Mouse (Mus musculus): ENCODE measurements around the gene Zfp13.
"Not testable (repeated sequence)": the region's sequence is repeated elsewhere in the genome, so short reads cannot be mapped to it uniquely, and the experiment has no call there.

Zfp13 gene

DNA sequence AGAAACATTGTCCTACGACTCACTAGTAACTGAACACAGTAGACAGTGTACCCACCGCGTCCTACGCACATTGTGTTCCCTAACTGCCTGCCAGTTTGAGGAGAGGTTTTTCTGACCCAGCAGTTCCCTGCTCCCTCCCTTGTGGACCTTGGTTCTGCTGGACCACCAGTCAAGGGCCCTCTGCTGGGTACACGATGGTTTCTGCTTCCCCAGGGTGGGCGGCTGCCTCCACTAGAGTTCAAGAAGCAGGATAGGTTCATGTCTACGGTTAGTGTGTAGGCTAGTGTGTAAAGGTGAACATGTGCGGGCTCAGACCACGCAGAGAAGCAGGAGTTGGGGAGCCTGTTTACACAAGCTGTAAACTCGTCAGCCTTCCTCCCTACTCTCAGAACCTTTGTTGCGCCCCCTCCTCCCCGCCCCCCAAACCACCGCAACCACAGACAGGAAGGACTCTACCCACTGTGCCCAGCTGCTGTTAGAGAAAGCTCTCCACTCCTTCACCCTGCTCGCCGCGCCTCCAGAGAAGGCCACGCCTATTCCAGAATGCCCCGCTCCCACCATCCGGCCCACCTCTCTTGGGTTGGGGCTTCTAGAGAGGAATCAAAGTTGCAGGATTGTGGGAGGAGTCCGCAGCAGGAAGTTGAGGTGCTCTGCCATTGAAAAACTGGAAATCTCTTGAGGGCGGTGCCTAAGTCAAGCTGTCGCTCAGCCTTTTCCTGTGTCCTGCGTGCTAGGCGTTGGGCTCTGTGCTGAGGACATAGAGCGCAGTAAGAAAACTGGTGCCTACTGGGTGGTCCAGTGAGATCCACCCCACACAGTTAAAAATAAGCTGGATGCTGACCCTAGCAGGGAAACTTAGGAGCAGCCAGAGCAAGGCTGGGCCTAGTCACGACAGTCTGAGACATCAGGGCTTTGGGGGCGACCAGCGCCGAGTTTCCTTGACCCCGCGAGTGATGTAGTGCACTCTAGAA, at the start of gene Zfp13:
Gene Zfp13, minus strand, starts transcription at position 906 of the 971 bp plus-strand sequence.
- DNase-seq (ENCODE audit: low spot score): peak; percentile 60

DNA sequence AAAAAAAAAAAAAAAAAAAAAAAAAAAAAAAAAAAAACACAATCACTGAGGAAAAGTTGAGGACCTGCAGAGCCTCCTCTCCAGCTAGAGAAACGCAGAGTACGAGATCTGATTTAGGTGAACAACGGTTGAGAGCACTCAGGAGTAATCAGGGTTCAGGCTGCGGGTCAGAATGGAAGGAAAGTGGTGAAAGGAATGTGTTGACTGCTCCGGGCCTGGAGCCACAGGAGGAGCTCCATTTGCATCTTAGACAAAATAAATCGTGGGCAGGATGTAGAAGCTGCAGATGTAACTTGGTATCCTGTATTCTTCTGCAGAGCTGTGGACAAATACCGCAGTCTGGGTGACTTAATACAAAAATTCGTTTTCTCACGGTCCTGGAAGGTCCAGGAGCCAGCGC, 46.6 kb upstream of the Zfp13 start:
- no peak for DNase-seq (ENCODE audit: low spot score)

DNA sequence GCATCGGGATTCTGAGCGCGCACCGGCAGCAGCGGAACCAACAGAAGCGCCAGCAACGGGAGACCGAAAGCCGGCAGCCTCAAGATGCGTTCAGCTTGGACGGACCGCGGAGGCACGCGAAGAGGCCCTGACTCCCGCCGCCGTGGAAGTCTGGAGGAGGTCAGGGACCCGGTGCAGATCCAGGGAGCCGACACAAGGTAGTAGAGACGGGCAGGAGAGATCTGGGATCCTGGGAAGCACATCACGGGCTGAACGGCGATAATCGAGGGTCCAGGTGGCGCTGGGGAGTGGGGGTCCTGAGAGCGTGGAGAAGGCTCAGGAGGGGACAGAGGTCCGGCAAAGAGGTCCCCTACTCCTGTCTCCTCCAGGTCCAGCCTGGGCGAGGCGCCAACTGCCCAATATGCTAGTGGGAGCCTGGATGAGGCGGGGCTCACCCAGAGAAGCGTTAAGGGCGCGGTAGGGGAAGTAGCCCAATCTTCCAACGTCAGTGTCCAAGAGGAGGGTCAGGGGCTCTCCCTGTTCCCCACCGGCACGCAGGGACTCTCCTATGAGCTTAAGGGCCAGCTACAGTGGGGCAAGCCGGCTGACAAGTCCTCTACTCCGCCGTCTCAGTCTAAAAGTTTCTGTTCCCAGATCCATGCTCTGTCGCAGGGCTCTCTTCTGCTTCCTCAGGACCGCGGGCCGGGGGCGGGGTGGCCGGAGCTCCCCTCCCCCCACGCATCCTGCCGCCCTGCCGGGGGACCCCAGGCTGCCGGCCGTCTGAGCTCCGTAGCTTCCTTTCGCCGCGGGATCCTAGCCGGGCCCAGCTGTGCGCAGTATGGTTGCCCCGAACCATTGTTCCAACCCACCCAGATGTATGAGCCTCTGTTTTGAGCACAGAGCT, 45.6 kb upstream of the Zfp13 start, which contains the start of gene Mmp25:
Gene Mmp25, minus strand, starts transcription at position 665 of the 883 bp plus-strand sequence.
- no peak for DNase-seq (ENCODE audit: low spot score)

DNA sequence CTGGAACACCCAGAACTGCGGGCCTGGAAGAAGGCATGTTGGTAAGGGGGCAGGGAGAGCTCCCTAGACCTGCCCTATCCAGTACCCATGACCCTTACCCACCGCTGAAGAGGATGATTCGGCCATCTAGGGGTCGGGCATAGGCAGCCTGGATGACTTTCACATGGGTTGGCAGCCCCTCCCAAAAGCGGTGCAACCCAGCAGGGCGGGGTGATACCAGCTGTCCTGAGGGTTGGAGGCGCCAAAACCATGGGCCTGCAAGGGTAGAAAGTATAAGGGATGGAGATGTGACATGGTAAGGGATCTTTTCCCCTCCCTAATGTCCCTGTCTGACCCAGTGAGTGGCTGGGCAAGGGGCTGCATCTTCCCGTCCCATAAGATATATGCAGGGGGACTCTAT, 32.0 kb upstream of the Zfp13 start:
- DNase-seq (ENCODE audit: low spot score): no peak

DNA sequence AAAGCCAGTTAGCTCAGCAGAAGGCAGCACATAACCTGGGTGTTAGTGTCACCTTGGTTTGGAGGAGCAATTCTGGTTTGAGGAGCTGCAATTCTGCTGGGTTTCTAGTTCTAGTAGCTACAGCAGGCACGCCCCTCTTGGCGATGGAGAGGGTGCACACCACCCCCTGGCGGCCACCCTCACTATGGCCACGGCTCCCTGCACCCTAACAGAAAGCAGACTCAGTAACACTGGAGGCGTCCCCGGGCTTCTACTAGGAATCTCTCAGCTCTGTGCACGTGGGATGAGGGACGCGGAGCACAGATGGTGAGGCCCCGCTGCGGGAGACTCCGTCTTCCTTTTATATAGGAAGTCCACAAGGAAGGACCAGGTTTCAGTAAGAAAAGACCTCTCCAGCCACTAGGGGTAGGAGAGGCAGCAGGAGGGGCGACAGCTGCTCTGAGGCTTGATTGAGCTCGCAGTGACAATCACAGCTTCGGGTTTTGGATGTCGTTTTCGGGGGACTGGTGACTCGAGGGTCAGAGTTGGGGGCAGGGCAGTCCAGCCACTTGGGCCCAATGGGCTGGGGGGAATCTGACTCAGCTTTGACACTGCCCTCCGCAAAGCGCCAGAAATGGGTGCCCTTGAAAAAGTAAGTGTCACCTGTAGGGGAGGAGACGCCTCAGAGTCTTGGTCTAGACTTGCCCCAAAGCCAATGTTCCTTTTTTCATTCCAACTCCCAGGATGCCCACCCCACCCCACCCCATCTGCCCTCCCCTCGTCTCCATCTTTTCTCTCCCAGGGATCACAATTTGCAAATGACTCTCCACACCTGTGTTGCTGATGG, 31.1 kb upstream of the Zfp13 start:
- peak; percentile 68 for DNase-seq (ENCODE audit: low spot score)

DNA sequence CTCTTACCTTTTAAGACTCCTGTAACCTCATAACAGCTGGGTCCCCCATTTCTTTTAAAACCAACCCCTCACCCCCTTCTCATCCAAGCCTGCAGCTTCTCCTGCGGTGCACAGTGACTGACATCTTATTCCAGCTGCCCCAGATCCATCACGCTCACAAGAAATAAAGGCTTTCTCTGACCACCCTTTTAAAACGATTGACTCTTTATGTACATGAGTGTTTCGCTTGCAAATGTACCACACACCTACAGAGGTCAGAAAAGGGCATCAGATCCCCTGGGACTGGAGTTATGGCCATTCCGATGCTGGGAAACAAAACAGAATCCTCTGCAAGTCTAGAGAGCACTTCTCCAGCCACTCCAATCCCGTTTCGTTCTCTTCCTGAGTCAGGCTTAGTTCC, 28.5 kb upstream of the Zfp13 start:
- DNase-seq (ENCODE audit: low spot score): no peak

DNA sequence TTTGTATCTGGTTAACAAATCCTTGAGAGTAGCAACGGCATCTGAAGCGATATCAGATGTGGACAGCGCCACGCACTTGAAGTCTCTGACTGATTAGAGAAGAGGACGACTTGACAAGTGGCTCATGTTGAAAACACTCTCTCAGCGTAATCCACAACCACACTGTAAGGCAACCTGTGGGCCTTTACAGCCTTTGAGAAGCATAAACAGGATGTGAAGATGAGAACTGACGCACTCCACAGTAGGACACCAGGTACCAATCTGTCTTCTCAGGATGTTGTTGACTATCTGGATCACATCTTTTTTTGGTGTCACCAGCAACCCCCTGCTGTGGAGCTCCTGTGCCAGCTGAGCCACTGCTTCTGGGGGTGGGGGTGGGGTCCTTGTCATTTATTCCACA, 21.1 kb upstream of the Zfp13 start:
- no peak for DNase-seq (ENCODE audit: low spot score)

DNA sequence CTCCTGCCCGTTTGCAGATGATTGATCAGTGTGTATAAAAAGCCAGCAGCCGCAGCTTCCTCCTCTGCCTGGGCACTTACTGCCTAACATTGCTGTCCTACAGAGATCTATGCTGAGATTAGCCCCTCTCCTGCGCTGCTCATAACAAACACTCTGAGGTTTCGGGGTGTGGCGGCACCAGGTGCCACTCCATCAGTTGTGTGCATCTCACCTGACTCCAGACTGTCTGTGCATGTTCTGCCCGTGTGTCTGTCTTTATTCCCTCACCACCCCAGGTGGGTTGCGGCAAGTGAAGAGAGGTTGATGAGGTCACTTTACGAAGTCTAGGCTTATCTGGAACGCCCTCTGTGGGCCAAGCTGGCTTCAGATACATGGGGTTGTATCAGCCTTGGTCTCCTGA, 17.8 kb upstream of the Zfp13 start:
- no peak for DNase-seq (ENCODE audit: low spot score)

DNA sequence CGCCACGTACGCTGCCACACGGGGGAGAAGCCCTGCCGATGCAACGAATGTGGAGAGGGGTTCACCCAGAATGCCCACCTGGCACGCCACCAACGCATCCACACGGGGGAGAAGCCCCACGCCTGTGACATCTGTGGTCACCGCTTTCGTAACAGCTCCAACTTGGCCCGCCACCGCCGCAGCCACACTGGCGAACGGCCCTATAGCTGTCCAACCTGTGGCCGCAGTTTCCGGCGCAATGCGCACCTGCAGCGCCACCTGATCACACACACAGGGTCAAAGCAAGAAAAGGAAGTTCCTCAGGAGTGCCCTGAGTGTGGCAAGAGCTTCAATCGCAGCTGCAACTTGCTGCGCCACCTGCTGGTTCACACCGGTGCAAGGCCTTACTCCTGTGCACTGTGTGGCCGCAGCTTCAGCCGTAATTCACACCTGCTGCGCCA, 11.1 kb upstream of the Zfp13 start:
- no peak for DNase-seq (ENCODE audit: low spot score)

DNA sequence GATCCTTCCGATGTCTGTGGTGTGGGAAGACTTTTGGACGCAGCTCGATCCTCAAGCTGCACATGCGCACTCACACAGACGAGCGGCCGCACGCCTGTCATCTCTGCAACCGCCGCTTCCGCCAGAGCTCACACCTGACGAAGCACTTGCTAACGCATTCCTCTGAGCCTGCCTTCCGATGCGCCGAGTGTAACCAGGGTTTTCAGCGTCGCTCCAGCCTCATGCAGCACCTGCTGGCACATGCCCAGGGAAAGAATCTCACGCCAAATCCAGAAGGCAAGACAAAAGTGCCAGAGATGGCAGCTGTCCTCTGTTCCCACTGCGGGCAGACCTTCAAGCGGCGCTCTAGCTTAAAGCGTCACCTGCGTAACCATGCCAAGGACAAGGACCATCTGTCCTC, 10.3 kb upstream of the Zfp13 start:
- no peak for DNase-seq (ENCODE audit: low spot score)

DNA sequence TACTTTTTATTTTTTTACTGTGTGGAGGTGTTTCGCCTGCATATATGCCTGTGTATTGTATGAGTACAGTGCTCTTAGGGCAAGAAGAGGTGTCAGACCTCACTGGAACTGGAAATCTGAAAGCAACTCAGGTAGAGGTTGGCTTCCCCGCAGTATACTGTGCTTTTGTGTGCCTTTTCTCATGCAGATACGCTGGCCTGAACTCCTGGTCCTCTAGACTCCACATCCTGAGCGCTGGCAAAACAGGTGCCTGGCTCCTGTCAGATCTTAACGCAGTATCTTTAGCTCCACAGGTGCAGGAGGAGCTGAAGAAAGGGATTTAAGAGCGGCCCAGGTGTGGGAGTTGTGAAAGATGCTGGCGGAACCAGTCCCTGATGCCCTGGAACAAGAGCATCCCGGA, 5.9 kb upstream of the Zfp13 start:
- DNase-seq (ENCODE audit: low spot score): no peak

DNA sequence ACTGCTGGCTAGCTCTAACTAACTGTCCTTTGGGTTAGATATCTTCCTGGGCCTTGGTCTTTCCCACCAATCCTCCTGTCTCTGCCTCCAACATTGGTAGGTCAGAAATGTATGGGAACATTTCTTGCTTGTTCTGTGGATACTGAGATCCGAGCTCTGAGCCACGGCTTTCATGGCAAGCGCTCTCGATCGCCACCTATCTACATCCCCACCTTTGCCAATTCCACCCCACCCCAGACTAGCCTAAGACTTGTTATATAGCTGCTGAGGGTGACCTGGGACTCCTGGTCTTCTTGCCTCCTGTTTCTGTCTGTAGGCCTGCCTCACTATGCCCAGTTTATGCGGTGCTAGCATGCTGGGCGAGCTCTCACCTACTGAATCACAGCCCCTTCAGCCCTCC, 5.1 kb upstream of the Zfp13 start:
- no peak for DNase-seq (ENCODE audit: low spot score)

DNA sequence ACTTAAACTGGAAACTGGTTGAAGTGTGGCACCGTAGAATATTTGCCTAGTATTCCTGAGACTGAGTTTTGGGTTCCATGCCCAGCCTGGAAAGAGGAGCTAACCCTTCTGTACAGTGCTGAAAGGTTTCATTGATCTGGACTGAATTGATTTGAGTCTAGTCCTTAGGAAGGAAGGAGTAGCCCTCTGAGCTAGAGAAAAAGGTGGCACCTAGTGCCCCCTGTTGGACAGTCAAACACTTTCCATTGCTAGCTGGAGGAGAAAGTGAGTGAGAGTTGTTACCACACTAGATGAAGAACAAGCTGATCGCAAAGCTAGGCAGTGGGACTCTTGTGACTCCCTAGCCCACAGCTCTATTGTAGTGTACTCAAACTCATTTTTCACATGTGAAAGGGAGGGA, 4.3 kb upstream of the Zfp13 start:
- DNase-seq (ENCODE audit: low spot score): no peak

DNA sequence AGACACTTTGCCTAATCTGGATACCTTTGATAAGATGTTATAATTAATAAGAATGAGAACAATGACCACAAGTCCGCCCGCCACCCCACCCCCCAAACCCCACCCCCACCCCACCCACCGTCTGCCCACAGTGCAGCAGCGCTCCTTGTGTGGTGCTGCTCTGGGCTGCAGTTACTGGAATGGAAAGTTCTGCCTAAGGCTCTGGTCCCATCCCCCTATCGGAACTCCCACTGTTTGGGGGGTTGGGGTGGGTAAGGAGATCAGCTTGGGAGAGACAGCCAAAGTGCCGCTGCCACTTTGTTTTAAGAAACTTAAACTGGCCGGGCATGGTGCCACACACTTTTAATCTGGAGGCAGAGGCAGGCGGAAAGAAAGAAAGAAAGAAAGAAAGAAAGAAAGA, 3.8 kb upstream of the Zfp13 start:
- no peak for DNase-seq (ENCODE audit: low spot score)

DNA sequence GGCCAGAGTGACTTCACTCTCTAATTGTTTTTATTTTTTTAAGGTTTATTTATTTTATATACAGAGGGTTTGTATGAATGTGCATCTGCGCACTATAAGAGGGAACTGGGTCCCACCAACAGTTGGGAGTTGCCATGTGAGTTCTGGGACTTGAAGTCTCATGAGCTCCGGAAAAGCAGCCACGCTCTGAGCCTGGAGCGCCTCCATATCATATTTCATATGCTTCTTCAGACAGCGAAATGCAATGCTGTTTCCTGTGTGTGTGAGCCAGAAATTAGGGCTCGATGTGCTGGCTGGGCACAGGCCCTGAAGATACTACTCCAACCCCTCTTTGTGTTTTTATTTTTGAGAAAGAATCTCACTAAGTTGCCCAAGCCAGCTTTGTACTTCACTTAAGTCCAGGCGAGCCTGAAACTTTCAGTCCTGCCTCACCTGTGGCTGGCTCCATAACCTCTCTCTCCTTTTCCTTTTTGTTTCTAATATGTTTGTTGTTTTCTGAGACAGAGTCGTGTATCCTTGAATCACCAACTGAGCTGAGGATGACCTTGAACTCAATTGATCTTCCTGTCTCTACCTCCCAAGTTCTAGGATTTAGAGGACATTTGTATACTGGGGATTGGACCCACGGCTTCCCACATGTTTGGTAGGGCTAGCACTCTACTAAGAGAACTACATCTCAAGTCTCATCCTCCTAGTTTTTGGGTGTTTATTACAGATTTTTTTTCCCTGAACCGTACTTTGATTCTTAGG, 2.7 kb upstream of the Zfp13 start:
- no peak for DNase-seq (ENCODE audit: low spot score)

DNA sequence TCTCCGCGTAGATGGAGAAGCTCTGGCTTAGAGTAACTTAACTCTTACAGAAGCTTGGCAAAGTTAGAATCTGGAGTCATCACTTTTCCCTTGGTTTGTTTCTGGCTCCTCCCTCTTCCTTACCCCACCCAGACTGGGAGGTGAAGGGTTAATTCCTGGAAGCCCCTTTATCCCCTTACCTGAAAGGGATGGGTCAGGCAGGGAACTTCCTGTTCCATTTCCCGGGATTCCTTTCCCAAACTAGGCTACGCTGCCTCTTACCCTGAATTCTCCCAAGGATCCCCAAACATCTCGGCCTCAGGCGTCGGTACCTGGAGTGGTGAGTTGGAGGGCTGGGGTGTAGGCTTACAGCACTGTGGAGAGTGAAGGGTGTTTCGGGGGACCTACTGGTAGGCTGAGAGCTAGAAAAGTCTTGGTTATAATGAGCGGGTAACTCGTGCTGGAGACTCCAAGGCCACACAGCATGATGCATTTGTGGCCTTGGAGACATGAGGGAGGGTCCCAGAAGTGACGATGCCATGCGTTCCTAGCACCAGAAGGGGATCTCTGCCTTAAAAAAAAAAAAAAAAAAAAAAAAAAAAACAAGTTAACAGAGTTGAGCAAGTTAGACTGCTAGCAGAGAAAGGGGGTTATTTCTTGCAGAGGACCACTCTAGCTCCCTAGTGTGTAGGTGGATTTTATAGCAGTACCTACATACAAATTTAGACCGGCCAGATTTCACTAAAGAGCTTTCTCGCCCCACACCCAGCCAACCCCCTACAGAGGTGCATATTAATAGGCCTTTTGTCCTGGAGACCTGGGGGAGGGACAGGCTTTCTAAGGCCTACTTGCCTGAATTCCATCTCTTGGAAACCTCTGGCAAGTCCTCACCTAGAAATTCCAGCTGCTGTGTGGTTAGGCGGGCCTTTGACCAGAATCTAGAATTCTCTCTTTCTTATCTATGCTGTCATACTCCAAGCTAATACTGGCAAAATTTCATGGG, 1.6 kb upstream of the Zfp13 start, which contains the start of gene Zscan10:
Gene Zscan10, plus strand, starts transcription at position 216 of the 982 bp plus-strand sequence.
- DNase-seq (ENCODE audit: low spot score): no peak

DNA sequence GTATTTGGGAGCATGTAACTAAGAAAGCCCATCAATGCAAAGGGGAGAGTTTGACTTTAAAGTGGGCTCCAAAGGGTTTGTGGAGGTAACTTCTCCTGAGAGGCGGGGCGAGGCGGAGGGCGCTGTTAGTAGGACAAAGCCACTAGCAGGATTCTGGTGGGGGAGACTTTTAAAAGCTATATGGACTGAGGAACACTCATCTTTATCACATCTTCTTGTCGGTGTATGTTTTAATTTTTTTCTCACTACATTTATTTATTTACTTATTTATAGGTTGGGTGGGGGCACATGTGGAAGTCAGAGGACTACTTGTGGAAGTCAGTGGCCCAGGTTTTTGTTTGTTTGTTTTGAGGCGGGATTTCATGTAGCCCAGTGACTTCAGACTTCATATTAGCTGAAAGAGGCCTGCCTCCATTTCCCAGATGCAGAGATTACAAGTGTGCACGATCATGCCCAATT, 347 bp upstream of the Zfp13 start:
- DNase-seq (ENCODE audit: low spot score): no peak

DNA sequence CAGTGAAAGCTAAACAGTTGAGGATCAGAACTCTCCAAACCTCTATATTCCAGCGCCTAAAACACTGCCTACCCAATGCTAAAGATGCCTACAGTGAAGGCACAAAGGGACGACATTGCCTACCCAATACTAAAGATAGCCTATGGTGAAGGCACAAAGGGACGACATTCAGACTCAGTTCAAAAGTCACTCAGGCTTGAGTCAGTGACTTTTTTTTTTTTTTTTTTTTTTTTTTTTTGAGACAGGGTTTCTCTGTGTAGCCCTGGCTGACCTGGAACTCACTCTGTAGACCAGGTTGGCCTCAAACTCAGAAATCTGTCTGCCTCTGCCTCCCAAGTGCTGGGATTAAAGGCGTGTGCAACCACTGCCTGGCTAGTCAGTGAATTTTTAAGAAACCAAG, 4.1 kb downstream of the Zfp13 start:
- DNase-seq (ENCODE audit: low spot score): not testable (repeated sequence)

DNA sequence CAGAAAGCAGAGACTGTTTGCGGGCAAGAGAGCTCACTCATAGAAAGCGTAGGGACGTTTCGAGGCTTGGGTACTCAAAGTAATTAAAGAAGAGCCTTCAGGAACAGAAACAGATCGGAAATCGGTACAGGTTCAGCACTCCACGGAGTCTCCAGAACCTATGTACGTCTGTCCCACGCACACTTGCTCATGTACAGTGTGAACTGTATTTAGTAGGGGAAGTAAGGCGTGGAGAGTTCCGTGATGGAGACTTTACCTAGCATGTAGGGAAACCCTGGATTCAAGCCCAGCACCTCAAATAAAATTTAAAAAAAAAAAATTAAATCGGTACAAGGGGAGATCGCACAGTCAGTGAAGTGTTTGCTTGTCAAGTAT, 6.4 kb downstream of the Zfp13 start:
- DNase-seq (ENCODE audit: low spot score): no peak
